ENCODE assay signal across 10 mouse cellular contexts in the genomic region with DNA sequence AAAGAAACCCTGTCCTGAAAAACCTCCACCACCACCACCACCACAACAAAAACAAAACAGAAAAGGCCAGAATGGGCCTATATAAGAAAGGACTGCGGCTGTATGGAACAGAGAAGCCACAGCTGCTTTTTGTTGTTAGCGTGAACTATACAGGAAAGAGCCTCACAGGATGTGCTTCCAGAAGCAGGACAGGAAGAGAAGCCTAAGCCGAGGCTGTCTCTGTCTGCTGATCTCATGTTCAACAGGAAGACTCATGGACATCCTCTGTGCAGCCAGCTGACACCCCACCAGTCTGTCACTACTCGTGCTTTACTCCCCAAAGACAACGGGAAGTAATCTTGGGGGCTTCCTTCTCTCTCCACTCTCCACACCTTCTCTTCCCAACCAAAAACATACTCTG. TPM values are rescaled to one million over a fixed set of nuclear protein-coding genes. Genes with fewer than 3 reads are reported as not detected.
DNase-seq lines count a peak whose midpoint lies in the region; ATAC-seq lines count a peak whose summit lies in the region.
"Had no signal": no experiment of that assay in that cellular context is flagged by ENCODE, and none has a peak within 500 bp of the region (broad histone marks: within the 10 kb centered on the region; RNA-seq: fewer than 3 reads in every experiment).

No protein-coding gene starts in this region.

- no peak overlapping the region for H3K9ac ChIP-seq in neural tube, embryonic 15.5 days (replicated peaks)
- no peak overlapping the region for H3K9ac ChIP-seq in stomach, embryonic 16.5 days (ENCODE audit: low read length)
- H3K9ac ChIP-seq: forebrain, embryonic 15.5 days had no signal

- H3K4me2 ChIP-seq in neural tube, embryonic 15.5 days = no peak overlapping the region
- no peak overlapping the region for H3K4me2 ChIP-seq in stomach, embryonic 16.5 days (ENCODE audit: low read depth, low read length)
- H3K4me2 ChIP-seq: forebrain, embryonic 15.5 days had no signal

- no peaks in the 10 kb centered on the region for H3K9me3 ChIP-seq in neural tube, embryonic 15.5 days (replicated peaks)
- no peaks in the 10 kb centered on the region for H3K9me3 ChIP-seq in stomach, embryonic 16.5 days (replicated peaks; ENCODE audit: control insufficient read depth, low read length)
- H3K9me3 ChIP-seq: forebrain, embryonic 15.5 days; limb, embryonic 10.5 days had no signal

- WGBS in neural tube, embryonic 15.5 days = 82% methylated on average over 5 of the region's 5 CpGs
- WGBS in stomach, embryonic 16.5 days = 67% methylated on average over 5 of the region's 5 CpGs

- no peak for DNase-seq in neural tube, embryonic 10.5 days (ENCODE audit: extremely low spot score, low spot score)
- peak; percentile 13 for DNase-seq in induced T-regulatory cell, adult 2 months (ENCODE audit: low read depth)
- DNase-seq in kidney, postnatal 25 days = peak; percentile 28 to 61
- DNase-seq in cerebellum, postnatal 10 days = no peak
- no peak for DNase-seq in B cell, adult 2 months

- peaks cover 46% of the 10 kb centered on the region for H3K36me3 ChIP-seq in neural tube, embryonic 15.5 days
- H3K36me3 ChIP-seq in stomach, embryonic 16.5 days (ENCODE audit: control insufficient read depth, insufficient read depth, low read length) = peaks cover 15% of the 10 kb centered on the region; the same call in 1 of the 2 replicates

- 0 out of 2 replicates have a peak overlapping the region, but pooled peaks have one; percentile 13 for H3K27ac ChIP-seq in neural tube, embryonic 15.5 days (replicated peaks)
- peak overlapping the region; percentile 12; the same call in 1 of the 2 replicates for H3K27ac ChIP-seq in stomach, embryonic 16.5 days (ENCODE audit: low read length)
- H3K27ac ChIP-seq: forebrain, embryonic 15.5 days; limb, embryonic 10.5 days had no signal

- no peak for ATAC-seq in neural tube, embryonic 15.5 days (ENCODE audit: low FRiP score)
- ATAC-seq in stomach, embryonic 16.5 days (ENCODE audit: insufficient read depth, low FRiP score) = no peak
- ATAC-seq: forebrain, embryonic 15.5 days had no signal

- no peaks in the 10 kb centered on the region for H3K4me1 ChIP-seq in neural tube, embryonic 15.5 days
- H3K4me1 ChIP-seq in stomach, embryonic 16.5 days (ENCODE audit: control insufficient read depth, insufficient read depth, low read length) = no peaks in the 10 kb centered on the region
- H3K4me1 ChIP-seq: forebrain, embryonic 15.5 days; limb, embryonic 10.5 days had no signal

- no peaks in the 10 kb centered on the region for H3K27me3 ChIP-seq in neural tube, embryonic 15.5 days (replicated peaks)
- no peaks in the 10 kb centered on the region for H3K27me3 ChIP-seq in stomach, embryonic 16.5 days (ENCODE audit: control insufficient read depth, insufficient read depth, low read length)
- H3K27me3 ChIP-seq: forebrain, embryonic 15.5 days had no signal

- H3K4me3 ChIP-seq in neural tube, embryonic 15.5 days (replicated peaks) = no peak overlapping the region
- H3K4me3 ChIP-seq in stomach, embryonic 16.5 days (replicated peaks; ENCODE audit: low read length) = no peak overlapping the region
- H3K4me3 ChIP-seq: forebrain, embryonic 15.5 days; limb, embryonic 10.5 days; myocyte had no signal

RNA-seq across cellular contexts. Expression of gene Fscn1, which starts 57.3 kb away (rescaled TPM):
- 385 and 432 TPM in 2 replicates for polyA plus RNA-seq in neural tube, embryonic 15.5 days (2015; fragmentation: Nextera tagmentation; extraction: Ambion mirVana)
- 161 and 176 TPM in 2 replicates for polyA plus RNA-seq in stomach, embryonic 16.5 days (2015; fragmentation: Nextera tagmentation; extraction: Ambion mirVana)

Comparison
In these comparisons a context has a peak if more than half of its experiments do, and no peak if none do; other contexts are left out.
1. DNase-seq: peak in induced T-regulatory cell, adult 2 months (single experiment) and kidney, postnatal 25 days (2 of 2); none in neural tube, embryonic 10.5 days (single experiment), cerebellum, postnatal 10 days (0 of 2) and B cell, adult 2 months (0 of 2).